Mouse (Mus musculus) small intestine, adult 2 months (tissue): ENCODE measurements around the gene Tjp1.

ENCODE experiments used
- CTCF ChIP-seq: fragments of 200-500 bp; IDR thresholded peaks from 2 replicates; pipeline ENCODE4 v1.5.1; 2012; ENCODE audit warnings: low read depth, mild to moderate bottlenecking, control low read depth, inconsistent platforms, low read length, moderate library complexity, mixed read lengths; ENCODE audit not compliant: insufficient replicate concordance, insufficient read length; ENCODE audit errors: extremely low read depth
- POLR2A ChIP-seq: fragments of 200-500 bp; IDR thresholded peaks from 2 replicates; pipeline ENCODE4 v1.6.1; 2012; ENCODE audit warnings: low read depth, mild to moderate bottlenecking, control low read depth, inconsistent platforms, low read length, moderate library complexity

- TF ChIP-seq CTCF = no peak
- TF ChIP-seq POLR2A = no peak
Observed at GRCm38 (mm10) chr7:65280944-65281912, 246.4 kb downstream of the Tjp1 start.
